Mouse (Mus musculus) CH12.LX (cell line): ENCODE measurements at regions not wholly inside any gene's neighbourhood (a gene's known extent, or its start where the extent isn't known, plus 50 kb on each side); places are given as distances from the start of the nearest gene placed in this dataset.

Source experiments
- DNase-seq: peaks from one replicate; pipeline ENCODE4 v3.0.0-alpha.2; 2013; ENCODE audit errors: extremely low read depth
- H3K27ac ChIP-seq: 2 replicates; pipeline ENCODE4 v1.5.1; 2012; ENCODE audit warnings: low read depth, mild to moderate bottlenecking, control low read depth, moderate library complexity; ENCODE audit not compliant: insufficient read depth
- H3K27me3 ChIP-seq: replicated peaks from 2 replicates; pipeline ENCODE3; 2012; ENCODE audit warnings: inconsistent platforms
- H3K36me3 ChIP-seq, 2 experiments: replicated peaks in 1 of 2; 2 replicates each; pipeline versions ENCODE3 to v1.6.1; 2012; ENCODE audit warnings: inconsistent platforms in 1 of 2, low read length in 1 of 2, mild to moderate bottlenecking in 1 of 2, mixed read lengths in 1 of 2, moderate library complexity in 1 of 2; ENCODE audit not compliant: control insufficient read depth in 1 of 2, insufficient read depth in 1 of 2
- H3K4me1 ChIP-seq, 2 experiments: 2 replicates each; pipeline ENCODE4 v1.6.1; 2012; ENCODE audit warnings: inconsistent platforms in 1 of 2, moderate library complexity in 1 of 2; ENCODE audit not compliant: insufficient read depth in 2 of 2, control insufficient read depth in 1 of 2
- H3K4me2 ChIP-seq: 2 replicates; pipeline ENCODE4 v1.6.1; 2012; ENCODE audit warnings: low read depth, mild to moderate bottlenecking, control low read depth; ENCODE audit not compliant: poor library complexity, insufficient read depth, severe bottlenecking
- H3K4me3 ChIP-seq, 3 experiments: fragments of 150-350 bp in 1 of 3; sonication (generic) in 1 of 3; replicated peaks in 1 of 3; 2 replicates each; pipeline versions ENCODE3 to v1.5.1; 2011 to 2012; ENCODE audit warnings: low read depth in 2 of 3, low read length in 2 of 3, mild to moderate bottlenecking in 2 of 3, moderate library complexity in 2 of 3, control low read depth in 1 of 3, improper control_type of control experiment in 1 of 3, inconsistent platforms in 1 of 3, mixed read lengths in 1 of 3; ENCODE audit not compliant: poor library complexity in 1 of 3
- H3K79me2 ChIP-seq: replicated peaks from 2 replicates; pipeline ENCODE4 v1.6.1; 2012; ENCODE audit warnings: mild to moderate bottlenecking, moderate library complexity; ENCODE audit not compliant: control insufficient read depth, poor library complexity, insufficient read depth, severe bottlenecking; ENCODE audit errors: extremely low read depth
- H3K9ac ChIP-seq: 2 replicates; pipeline ENCODE4 v1.6.1; 2012; ENCODE audit warnings: low read depth, mild to moderate bottlenecking, control low read depth, moderate library complexity; ENCODE audit not compliant: insufficient read depth
- H3K9me3 ChIP-seq: replicated peaks from 2 replicates; pipeline ENCODE3; 2012; ENCODE audit warnings: low read length, inconsistent platforms, mixed read lengths
- CHD1 ChIP-seq: IDR thresholded peaks from 2 replicates; pipeline ENCODE4 v1.6.1; 2012; ENCODE audit warnings: low read depth, low read length, improper control_type of control experiment, inconsistent platforms
- CHD2 ChIP-seq: IDR thresholded peaks from 2 replicates; pipeline ENCODE4 v1.6.1; 2011; ENCODE audit warnings: low read length, improper control_type of control experiment
- CTCF ChIP-seq, 2 experiments: IDR thresholded peaks in 1 of 2; conservative IDR thresholded peaks in 1 of 2; 2 replicates each; pipeline ENCODE4 v1.5.1; 2011 to 2012; ENCODE audit warnings: low read depth in 2 of 2, low read length in 2 of 2, improper control_type of control experiment in 1 of 2, inconsistent platforms in 1 of 2, mild to moderate bottlenecking in 1 of 2, moderate library complexity in 1 of 2
- E2F4 ChIP-seq: IDR thresholded peaks from 2 replicates; pipeline ENCODE4 v1.6.1; 2011; ENCODE audit warnings: low read depth, low read length, improper control_type of control experiment; ENCODE audit not compliant: insufficient replicate concordance
- ELF1 ChIP-seq: IDR thresholded peaks from 2 replicates; pipeline ENCODE4 v1.6.1; 2014; ENCODE audit warnings: low read depth, mild to moderate bottlenecking, inconsistent platforms, low read length, improper control_type of control experiment
- ETS1 ChIP-seq: conservative IDR thresholded peaks from 2 replicates; pipeline ENCODE4 v1.6.1; 2012; ENCODE audit warnings: low read depth, mild to moderate bottlenecking, inconsistent platforms, low read length, improper control_type of control experiment, moderate library complexity
- GABPA ChIP-seq: IDR thresholded peaks from 2 replicates; pipeline ENCODE4 v1.6.1; 2012; ENCODE audit warnings: low read depth, low read length, improper control_type of control experiment, inconsistent platforms; ENCODE audit not compliant: insufficient replicate concordance
- HCFC1 ChIP-seq: IDR thresholded peaks from 2 replicates; pipeline ENCODE4 v1.6.1; 2012; ENCODE audit warnings: low read depth, mild to moderate bottlenecking, inconsistent platforms, low read length, improper control_type of control experiment
- JUN ChIP-seq: IDR thresholded peaks from 2 replicates; pipeline ENCODE4 v1.6.1; 2011; ENCODE audit warnings: low read depth, mild to moderate bottlenecking, low read length, improper control_type of control experiment, moderate library complexity; ENCODE audit not compliant: insufficient read depth
- JUND ChIP-seq: conservative IDR thresholded peaks from 2 replicates; pipeline ENCODE4 v1.6.1; 2011; ENCODE audit warnings: low read depth, low read length, improper control_type of control experiment
- KAT2A ChIP-seq: IDR thresholded peaks from 2 replicates; pipeline ENCODE4 v1.6.1; 2012; ENCODE audit warnings: low read length, improper control_type of control experiment, inconsistent platforms; ENCODE audit not compliant: insufficient replicate concordance
- MAFK ChIP-seq: IDR thresholded peaks from 2 replicates; pipeline ENCODE4 v1.6.1; 2011; ENCODE audit warnings: low read length, improper control_type of control experiment; ENCODE audit not compliant: insufficient replicate concordance
- MEF2A ChIP-seq: IDR thresholded peaks from 2 replicates; pipeline ENCODE4 v1.6.1; 2014; ENCODE audit warnings: low read depth, mild to moderate bottlenecking, inconsistent platforms, low read length, improper control_type of control experiment, borderline replicate concordance
- MXI1 ChIP-seq: IDR thresholded peaks from 2 replicates; pipeline ENCODE4 v1.6.1; 2011; ENCODE audit warnings: mild to moderate bottlenecking, low read depth, low read length, improper control_type of control experiment
- NELFE ChIP-seq: IDR thresholded peaks from 2 replicates; pipeline ENCODE4 v1.6.1; 2011; ENCODE audit warnings: low read depth, low read length, improper control_type of control experiment
- NRF1 ChIP-seq: IDR thresholded peaks from 2 replicates; pipeline ENCODE4 v1.6.1; 2014; ENCODE audit warnings: low read depth, mild to moderate bottlenecking, inconsistent platforms, low read length, improper control_type of control experiment, moderate library complexity
- POLR2AphosphoS2 ChIP-seq: IDR thresholded peaks from 2 replicates; pipeline ENCODE4 v1.6.1; 2011; ENCODE audit warnings: low read depth, low read length, improper control_type of control experiment
- RCOR1 ChIP-seq: conservative IDR thresholded peaks from 2 replicates; pipeline ENCODE4 v1.6.1; 2012; ENCODE audit warnings: low read depth, mild to moderate bottlenecking, inconsistent platforms, low read length, improper control_type of control experiment
- SIN3A ChIP-seq: IDR thresholded peaks from 2 replicates; pipeline ENCODE4 v1.6.1; 2012; ENCODE audit warnings: low read length, improper control_type of control experiment, inconsistent platforms
- TBP ChIP-seq: conservative IDR thresholded peaks from 2 replicates; pipeline ENCODE4 v1.6.1; 2011; ENCODE audit warnings: low read depth, low read length, improper control_type of control experiment
- TCF12 ChIP-seq: IDR thresholded peaks from 2 replicates; pipeline ENCODE4 v1.6.1; 2014; ENCODE audit warnings: low read depth, mild to moderate bottlenecking, inconsistent platforms, low read length, improper control_type of control experiment
- UBTF ChIP-seq: IDR thresholded peaks from 2 replicates; pipeline ENCODE4 v1.6.1; 2012; ENCODE audit warnings: low read depth, mild to moderate bottlenecking, inconsistent platforms, low read length, improper control_type of control experiment, moderate library complexity
- USF1 ChIP-seq: IDR thresholded peaks from 2 replicates; pipeline ENCODE4 v1.6.1; 2014; ENCODE audit warnings: low read depth, mild to moderate bottlenecking, inconsistent platforms, low read length, improper control_type of control experiment
- USF2 ChIP-seq: conservative IDR thresholded peaks from 2 replicates; pipeline ENCODE4 v1.6.1; 2011; ENCODE audit warnings: low read depth, low read length, improper control_type of control experiment
- ZMIZ1 ChIP-seq: IDR thresholded peaks from 2 replicates; pipeline ENCODE4 v1.6.1; 2012; ENCODE audit warnings: low read depth, mild to moderate bottlenecking, inconsistent platforms, low read length, improper control_type of control experiment
- ZNF384 ChIP-seq: IDR thresholded peaks from 2 replicates; pipeline ENCODE4 v1.6.1; 2012; ENCODE audit warnings: low read depth, low read length, improper control_type of control experiment, inconsistent platforms
- dilution Hi-C: fragments of 300-500 bp; cut with MboI; formaldehyde crosslinking; loops from 2 replicates; pipeline ENCODE4 v1.14.3; 2020; ENCODE audit warnings: low sequenced_read_pairs; ENCODE audit not compliant: extremely low pct_unique_long_range_greater_than_20kb, extremely low pct_ligation_motif_present
- in situ Hi-C: fragments of 300-500 bp; cut with MboI; formaldehyde crosslinking; loops from 3 replicates; pipeline ENCODE4 v1.14.3; 2019; ENCODE audit warnings: low sequenced_read_pairs, low pct_ligation_motif_present, low pct_unique_long_range_greater_than_20kb, mixed read lengths

DNA sequence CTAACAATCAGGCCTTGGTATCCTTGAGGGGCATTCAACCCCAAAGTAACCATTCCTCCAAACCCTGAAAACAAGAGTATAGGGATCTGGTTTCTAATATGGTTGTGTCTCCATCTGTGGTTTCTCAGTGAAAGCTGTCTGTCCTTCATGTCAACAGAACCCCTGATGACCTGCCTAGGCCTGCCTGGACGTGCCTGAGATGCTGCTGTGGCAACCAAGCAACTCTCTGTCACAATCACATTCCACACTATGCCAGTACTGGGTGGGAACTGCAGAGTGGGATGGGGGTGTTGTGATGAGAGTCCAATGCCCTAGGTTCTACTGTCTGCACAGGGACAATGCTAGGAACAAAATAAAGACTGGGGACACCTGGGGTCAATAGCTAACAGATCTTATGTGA is 121.1 kb upstream of the Arntl start:
- no peaks in the 10 kb centered on the region for H3K79me2 ChIP-seq
- H3K36me3 ChIP-seq = no peaks in the 10 kb centered on the region
- H3K9ac ChIP-seq = no peak overlapping the region
- TF ChIP-seq POLR2AphosphoS2 (no peak), TBP (no peak), RCOR1 (no peak), E2F4 (no peak), MXI1 (no peak), ELF1 (no peak), ZMIZ1 (no peak), KAT2A (no peak), TCF12 (no peak)
- H3K27ac ChIP-seq = no peak overlapping the region
- no peaks in the 10 kb centered on the region for H3K9me3 ChIP-seq
- peaks cover 0 to 13% of the 10 kb centered on the region in 2 experiments; a peak in 2 of 4 replicates for H3K4me1 ChIP-seq
- no peak for DNase-seq
- H3K4me2 ChIP-seq = no peak overlapping the region
- H3K4me3 ChIP-seq = no peak overlapping the region
- in situ Hi-C loops (no loop called here), dilution Hi-C loops (no loop called here)
- H3K27me3 ChIP-seq = no peaks in the 10 kb centered on the region

DNA sequence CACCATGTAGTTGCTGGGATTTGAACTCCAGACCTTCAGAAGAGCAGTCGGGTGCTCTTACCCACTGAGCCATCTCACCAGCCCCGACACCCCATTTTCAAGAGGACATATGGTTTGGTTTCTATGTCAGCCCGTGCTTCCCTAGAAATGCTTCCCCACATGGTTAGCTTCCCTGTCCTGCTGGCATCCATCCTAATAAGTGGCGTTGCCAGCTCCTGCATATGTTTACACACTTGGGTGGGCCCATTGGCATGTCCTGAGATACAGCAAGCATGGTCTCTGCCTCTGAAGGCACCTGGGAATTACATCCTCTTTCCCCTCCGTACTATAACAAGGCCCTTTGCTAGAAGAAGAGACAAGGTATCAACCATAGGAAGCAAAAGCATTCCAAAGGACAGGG is 119.6 kb upstream of the Arntl start:
- in situ Hi-C loops (no loop called here), dilution Hi-C loops (no loop called here)
- H3K4me3 ChIP-seq = no peak overlapping the region
- no peak for DNase-seq
- no peak overlapping the region for H3K9ac ChIP-seq
- no peaks in the 10 kb centered on the region for H3K27me3 ChIP-seq
- no peak overlapping the region for H3K27ac ChIP-seq
- no peak overlapping the region for H3K4me2 ChIP-seq
- no peaks in the 10 kb centered on the region for H3K79me2 ChIP-seq
- H3K9me3 ChIP-seq = no peaks in the 10 kb centered on the region
- H3K36me3 ChIP-seq = no peaks in the 10 kb centered on the region
- no peak for TF ChIP-seq NRF1
- H3K4me1 ChIP-seq = peaks cover 0 to 12% of the 10 kb centered on the region in 2 experiments; a peak in 2 of 4 replicates

DNA sequence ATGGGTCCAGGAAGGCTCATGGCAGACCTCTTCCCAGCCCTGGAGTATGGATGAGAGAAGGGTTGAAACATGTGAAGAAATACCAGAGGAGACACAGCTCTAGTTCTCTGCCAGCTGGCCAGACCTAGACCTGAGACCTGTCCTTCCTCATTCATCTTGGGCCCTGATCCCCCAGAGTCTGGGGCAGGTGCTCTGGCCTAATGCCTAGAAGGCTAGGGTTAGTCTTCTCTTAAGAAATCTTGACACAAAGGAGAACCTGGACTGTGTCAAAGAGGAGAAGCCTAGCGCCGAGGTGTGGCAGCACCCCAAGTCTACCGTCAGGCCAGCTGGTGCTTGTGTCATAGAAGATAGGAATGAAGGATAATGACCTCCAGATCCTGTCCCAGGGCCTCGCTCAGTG is 118.2 kb upstream of the Arntl start:
- no peak overlapping the region for H3K4me2 ChIP-seq
- H3K36me3 ChIP-seq = no peaks in the 10 kb centered on the region
- no peaks in the 10 kb centered on the region for H3K27me3 ChIP-seq
- no peaks in the 10 kb centered on the region for H3K9me3 ChIP-seq
- TF ChIP-seq ETS1 = no peak
- TF ChIP-seq USF2 = no peak
- TF ChIP-seq CHD1 = no peak
- no peak for TF ChIP-seq UBTF
- no peak for TF ChIP-seq TCF12
- no peak for TF ChIP-seq HCFC1
- TF ChIP-seq ZNF384 = no peak
- no peak for TF ChIP-seq JUN
- TF ChIP-seq CTCF (conservative IDR thresholded peaks at IDR 0.05 in 1 of 2, IDR thresholded peaks at IDR 0.05 in 1 of 2; ENCODE audit: low read depth in 2 of 2, low read length in 2 of 2) = no peak
- TF ChIP-seq CHD2 = no peak
- no peak for TF ChIP-seq MEF2A
- no peak for TF ChIP-seq NELFE
- TF ChIP-seq MXI1 = no peak
- no peak for TF ChIP-seq JUND
- no peak for TF ChIP-seq NRF1
- TF ChIP-seq USF1 = no peak
- TF ChIP-seq GABPA = no peak
- TF ChIP-seq RCOR1 = no peak
- no peak for TF ChIP-seq MAFK
- TF ChIP-seq SIN3A = no peak
- H3K79me2 ChIP-seq = no peaks in the 10 kb centered on the region
- no peak overlapping the region for H3K4me3 ChIP-seq
- no peak for DNase-seq
- H3K9ac ChIP-seq = no peak overlapping the region
- in situ Hi-C loops = no loop called here
- peaks cover 0 to 12% of the 10 kb centered on the region in 2 experiments; a peak in 2 of 4 replicates for H3K4me1 ChIP-seq
- H3K27ac ChIP-seq = no peak overlapping the region
- dilution Hi-C loops = no loop called here
